8 mouse cellular contexts compared by ENCODE assay signal in the genomic region with DNA sequence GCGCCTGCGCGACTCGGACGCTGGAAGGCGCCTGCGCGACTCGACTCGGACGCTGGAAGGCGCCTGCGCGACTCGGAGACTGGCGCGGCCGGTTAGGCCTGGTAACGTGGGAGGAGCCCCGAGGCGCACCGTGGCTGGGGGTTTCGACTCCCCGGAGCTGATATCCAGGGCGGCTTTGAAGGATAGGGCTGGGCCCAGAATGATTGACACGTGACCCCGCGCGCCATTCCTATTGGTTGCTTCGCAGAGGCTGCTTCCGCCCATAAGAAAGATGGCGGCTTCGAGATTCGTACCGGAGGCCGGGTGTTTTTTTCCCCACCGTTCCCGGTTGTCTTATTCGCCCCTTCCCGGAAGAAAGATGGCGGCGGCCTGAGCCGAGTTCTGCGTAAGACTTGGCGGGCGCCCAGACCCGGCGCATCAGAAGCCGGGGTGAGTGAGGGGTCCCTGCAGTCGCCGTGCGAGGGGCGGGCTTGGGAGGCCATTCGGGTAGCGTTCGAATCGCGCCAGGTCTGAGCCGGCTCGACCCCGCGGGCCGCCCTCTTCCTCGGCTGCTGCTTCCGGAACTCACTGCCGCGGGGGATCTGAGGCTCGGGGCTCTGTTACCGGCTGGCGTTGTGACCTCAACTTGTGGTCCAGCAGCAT. TPM values are rescaled to one million over a fixed set of nuclear protein-coding genes. Genes with fewer than 3 reads are reported as not detected.
DNase-seq lines count a peak whose midpoint lies in the region; ATAC-seq lines count a peak whose summit lies in the region.

No protein-coding gene starts in this region.

- H3K27ac ChIP-seq in hindbrain, embryonic 13.5 days: peak overlapping the region; percentile 95

- H3K4me2 ChIP-seq in hindbrain, embryonic 13.5 days: peak overlapping the region; percentile 87

- peak overlapping the region; percentile 89 for H3K9ac ChIP-seq in hindbrain, embryonic 13.5 days

- peak; percentile 82 for ATAC-seq in hindbrain, embryonic 13.5 days (ENCODE audit: low FRiP score)

- peaks cover 40% of the 10 kb centered on the region for H3K4me1 ChIP-seq in hindbrain, embryonic 13.5 days (replicated peaks)

- peaks cover 22% of the 10 kb centered on the region for H3K36me3 ChIP-seq in hindbrain, embryonic 13.5 days

- no peaks in the 10 kb centered on the region for H3K27me3 ChIP-seq in hindbrain, embryonic 13.5 days

- no peaks in the 10 kb centered on the region for H3K9me3 ChIP-seq in hindbrain, embryonic 13.5 days

- H3K4me3 ChIP-seq in hindbrain, embryonic 13.5 days: peak overlapping the region; percentile 84

- peak; percentile 94 for DNase-seq in R1 (ENCODE audit: low read depth, low spot score)
- DNase-seq in cerebellum, postnatal 10 days: peak; percentile 97 to 99
- DNase-seq in frontal cortex, postnatal 10 days (ENCODE audit: low spot score in 2 of 2): peak; percentile 91 to 94
- peak; percentile 97 to 99 for DNase-seq in layer of hippocampus, postnatal 14 days (ENCODE audit: low spot score in 2 of 2)
- DNase-seq in lung, postnatal 14 days: peak; percentile 97
- DNase-seq in retina, postnatal 7 days (ENCODE audit: low read depth, low spot score): peak; percentile 96
- peak; percentile 98 for DNase-seq in urinary bladder, adult 2 months (ENCODE audit: low spot score)

- WGBS in hindbrain, embryonic 13.5 days: under 1% methylated on average over 70 of the region's 70 CpGs

RNA-seq across cellular contexts. Expression of a gene that starts 0.4 kb away (rescaled TPM):
- 126 and 127 TPM in 2 replicates for polyA plus RNA-seq in hindbrain, embryonic 13.5 days (2015; fragmentation: Nextera tagmentation; extraction: Ambion mirVana)
- total RNA-seq in layer of hippocampus, postnatal 14 days (2021): 100 to 1,000 TPM; 154 to 157 TPM
- 75.8 and 106 TPM in 2 replicates for polyA plus RNA-seq in urinary bladder, adult 2 months (2012; rRNA removed)

RNA-seq across cellular contexts. Expression of a gene that starts 0.6 kb away (rescaled TPM):
- polyA plus RNA-seq in hindbrain, embryonic 13.5 days (2015; fragmentation: Nextera tagmentation; extraction: Ambion mirVana): 26.6 and 27.6 TPM in 2 replicates
- 1 to 10 TPM; 9.0 to 9.7 TPM for total RNA-seq in layer of hippocampus, postnatal 14 days (2021)
- polyA plus RNA-seq in urinary bladder, adult 2 months (2012; rRNA removed): 5.3 and 6.1 TPM in 2 replicates

RNA-seq across cellular contexts. Expression of a gene that starts 20.6 kb away (rescaled TPM):
- 0.55 and 1.0 TPM in 2 replicates for polyA plus RNA-seq in hindbrain, embryonic 13.5 days (2015; fragmentation: Nextera tagmentation; extraction: Ambion mirVana)
- 1 to 10 TPM; 1.0 to 1.1 TPM for total RNA-seq in layer of hippocampus, postnatal 14 days (2021)
- 3.0 and 3.9 TPM in 2 replicates for polyA plus RNA-seq in urinary bladder, adult 2 months (2012; rRNA removed)

RNA-seq across cellular contexts. Expression of a gene that starts 30.9 kb away (rescaled TPM):
- 9.2 and 12.3 TPM in 2 replicates for polyA plus RNA-seq in hindbrain, embryonic 13.5 days (2015; fragmentation: Nextera tagmentation; extraction: Ambion mirVana)
- total RNA-seq in layer of hippocampus, postnatal 14 days (2021): 10 to 100 TPM; 15.9 to 21.1 TPM
- 27.5 and 29.9 TPM in 2 replicates for polyA plus RNA-seq in urinary bladder, adult 2 months (2012; rRNA removed)

RNA-seq across cellular contexts. Expression of a gene that starts 32.9 kb away (rescaled TPM):
- 2.3 and 2.9 TPM in 2 replicates for polyA plus RNA-seq in hindbrain, embryonic 13.5 days (2015; fragmentation: Nextera tagmentation; extraction: Ambion mirVana)
- not detected for total RNA-seq in layer of hippocampus, postnatal 14 days (2021)
- polyA plus RNA-seq in urinary bladder, adult 2 months (2012; rRNA removed): 2.1 and 3.4 TPM in 2 replicates

Comparison
In these comparisons a context has a peak if more than half of its experiments do, and no peak if none do; other contexts are left out.
1. Peak in every context shown above with its lines: DNase-seq, ATAC-seq, H3K4me3 ChIP-seq and H3K27ac ChIP-seq.